Mouse (Mus musculus) lung, postnatal 0 days (tissue): ENCODE data around the gene Usp30.

Source experiments
- CTCF ChIP-seq: IDR thresholded peaks from 2 replicates; pipeline ENCODE4 v1.5.1; 2016; ENCODE audit warnings: antibody characterized with exemption, mild to moderate bottlenecking
- EP300 ChIP-seq: IDR thresholded peaks from 2 replicates; pipeline ENCODE4 v1.6.1; 2016; ENCODE audit warnings: antibody characterized with exemption, mild to moderate bottlenecking, control low read depth

DNA sequence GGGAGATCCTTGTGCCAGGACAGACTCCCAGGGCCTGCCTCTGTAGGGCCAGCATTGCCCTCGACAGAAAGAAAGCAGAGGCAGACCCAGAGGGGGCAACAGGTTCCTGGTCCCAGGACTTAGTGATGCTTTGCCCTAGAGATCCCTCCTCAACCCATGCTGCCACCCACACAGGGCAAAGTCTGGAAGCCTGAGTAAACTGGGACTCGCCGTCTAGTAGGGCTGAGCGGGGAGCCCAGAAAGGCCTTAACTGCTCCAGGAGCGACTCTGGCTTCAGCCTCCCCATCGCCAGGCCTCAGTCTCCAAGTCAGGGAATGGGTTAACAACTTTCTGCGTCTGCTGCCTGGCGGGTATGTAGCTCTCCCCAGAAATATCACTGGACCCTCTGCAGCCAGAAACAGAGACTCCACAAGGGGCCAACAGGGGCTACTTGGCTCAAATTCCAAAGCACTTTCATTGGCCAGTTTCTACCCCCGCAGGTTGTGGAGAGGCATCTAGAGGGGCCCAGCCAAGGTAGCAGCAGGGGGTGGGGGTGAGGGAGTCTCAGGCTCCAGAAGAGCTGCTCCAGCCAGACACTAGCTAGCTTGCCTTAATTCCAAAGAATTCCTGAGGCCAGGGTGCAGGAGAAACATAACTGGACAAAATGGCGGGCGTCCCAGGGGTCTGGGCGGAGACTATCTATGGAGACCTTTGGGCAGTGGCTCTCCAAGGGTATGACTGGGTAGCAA is 37.9 kb upstream of the Usp30 start:
- TF ChIP-seq CTCF = no peak
- no peak for TF ChIP-seq EP300
